Mouse (Mus musculus) left cerebral cortex, postnatal 36 days (tissue): Measurements from ENCODE around the gene Olfr1218. TPM values are rescaled to one million over a fixed set of nuclear protein-coding genes. Genes with fewer than 3 reads are reported as not detected.
"Not testable (repeated sequence)": the region's sequence is repeated elsewhere in the genome, so short reads cannot be mapped to it uniquely, and the experiment has no call there.

ENCODE experiments used
- DNase-seq, 2 experiments: peaks; one replicate each; pipeline ENCODE4 v3.0.0; 2021 to 2022; ENCODE audit warnings: low spot score in 2 of 2, mixed read lengths in 1 of 2
- intact Hi-C: fragments of 180-260 bp; cut with DNase I; formaldehyde crosslinking; loops from one replicate; pipeline ENCODE4 v1.15.1; 2025
- total RNA-seq, 2 experiments: library from RNA; stranded (reverse); gene quantifications; 2 replicates each; pipeline ENCODE4 v1.2.3; 2021

The Olfr1218 gene
- not detected for total RNA-seq

DNA sequence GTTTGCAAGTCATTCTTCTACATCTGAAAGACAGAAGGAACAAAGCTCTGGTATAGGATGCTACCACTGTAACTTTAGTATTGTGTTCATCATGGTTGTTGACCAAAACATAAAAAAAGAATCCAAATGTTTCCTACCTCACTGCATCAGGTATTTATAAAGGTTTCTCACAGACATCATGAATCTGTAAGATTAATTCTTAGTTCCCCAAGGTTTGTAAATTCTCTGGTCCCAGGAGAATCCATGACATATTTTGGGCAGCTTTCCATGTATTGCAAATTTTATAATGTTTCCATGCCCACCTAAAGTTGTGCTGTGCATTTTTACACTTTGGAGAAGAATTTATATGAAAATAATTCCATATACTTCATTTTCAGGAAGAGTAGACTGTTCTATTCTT lies at the start of gene Olfr1218:
Olfr1218 (minus strand) TSS at position 101 of the 400 bp plus-strand sequence.
- intact Hi-C loops = no loop called here

DNA sequence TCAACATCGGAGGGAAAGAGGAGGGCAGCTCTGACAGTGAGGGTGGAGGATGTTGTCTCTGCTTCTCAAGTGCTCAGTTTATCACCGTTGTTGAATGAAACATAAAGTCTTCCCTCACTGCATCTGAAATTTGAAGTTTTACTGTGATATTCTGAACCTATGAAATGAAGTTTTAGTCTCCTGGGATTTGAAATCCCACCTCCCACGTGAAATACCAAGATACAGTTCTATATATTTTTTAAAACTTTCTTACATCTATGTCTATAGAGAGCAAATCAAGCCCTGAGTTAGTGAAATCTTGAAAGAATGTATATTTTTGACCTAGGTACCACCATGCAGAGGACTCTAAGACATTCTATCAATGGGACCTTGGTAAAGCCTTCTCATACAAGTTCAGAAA lies 45.7 kb upstream of the Olfr1218 start, which contains the start of gene Olfr1220:
Olfr1220 (minus strand) TSS at position 101 of the 400 bp plus-strand sequence.
- intact Hi-C loops = no loop called here
- DNase-seq = no peak

More for the DNA sequence above, at the start of gene Olfr1218:
- no peak for DNase-seq

DNA sequence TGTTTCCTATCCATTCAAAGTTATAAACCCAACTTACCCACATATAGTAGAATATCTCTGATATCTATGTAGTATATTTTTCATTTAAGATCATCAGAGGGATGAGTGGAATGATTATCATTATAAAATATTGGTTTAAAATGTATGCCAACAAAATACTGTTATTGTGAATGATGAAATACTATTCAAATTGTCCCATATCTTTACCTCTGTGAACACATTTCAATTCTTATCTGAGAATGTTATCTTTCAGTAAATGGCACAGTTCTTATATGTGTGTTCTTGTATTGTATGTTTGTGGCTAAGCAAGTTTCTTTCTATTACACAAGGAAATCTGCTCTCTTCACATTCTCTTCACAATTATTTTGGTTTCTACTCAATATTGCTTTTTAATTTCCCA lies 44.7 kb upstream of the Olfr1218 start:
- intact Hi-C loops = no loop called here
- no peak for DNase-seq

DNA sequence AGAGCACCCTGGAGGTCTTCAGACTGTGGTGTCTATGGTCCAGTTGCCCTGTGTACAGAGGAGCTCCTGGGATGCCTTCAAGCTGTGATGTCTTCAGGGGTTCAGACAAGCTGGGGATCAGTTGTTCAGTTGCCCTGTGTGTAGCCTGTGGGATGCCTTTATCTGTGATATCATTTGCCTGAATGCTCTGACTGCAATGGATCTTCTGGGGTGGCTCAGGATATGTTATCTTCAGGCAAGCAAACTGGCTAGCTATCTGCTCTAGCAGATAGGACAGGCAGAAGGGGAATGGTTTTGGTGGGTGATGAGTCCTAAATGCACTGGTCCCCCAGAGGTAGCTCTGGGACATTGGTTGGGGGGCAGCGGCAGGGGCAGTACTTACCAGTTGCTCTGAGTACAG lies 32.9 kb upstream of the Olfr1218 start:
- intact Hi-C loops = no loop called here
- DNase-seq = no peak

DNA sequence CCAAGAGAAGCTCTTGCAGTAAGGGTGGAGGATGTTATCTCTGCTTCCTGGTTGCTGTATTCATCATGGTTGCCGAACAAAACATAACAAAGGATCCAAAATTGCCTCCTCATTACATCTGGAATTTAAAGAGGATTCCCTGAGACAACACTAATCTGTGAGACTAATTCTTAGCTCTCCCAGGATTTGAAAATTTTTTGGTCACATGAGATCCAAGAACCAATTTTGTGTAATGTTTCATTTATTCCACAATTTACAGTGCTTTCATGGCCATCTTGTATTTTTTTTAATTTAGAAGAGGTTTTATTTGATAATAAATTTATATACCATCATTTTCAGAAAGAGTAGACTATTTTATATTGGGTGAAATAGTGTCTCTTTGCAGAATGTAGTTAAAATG lies 22.4 kb upstream of the Olfr1218 start, which contains the start of gene Olfr1219:
Olfr1219 (minus strand) TSS at position 101 of the 400 bp plus-strand sequence.
- no peak for DNase-seq
- intact Hi-C loops = no loop called here

DNA sequence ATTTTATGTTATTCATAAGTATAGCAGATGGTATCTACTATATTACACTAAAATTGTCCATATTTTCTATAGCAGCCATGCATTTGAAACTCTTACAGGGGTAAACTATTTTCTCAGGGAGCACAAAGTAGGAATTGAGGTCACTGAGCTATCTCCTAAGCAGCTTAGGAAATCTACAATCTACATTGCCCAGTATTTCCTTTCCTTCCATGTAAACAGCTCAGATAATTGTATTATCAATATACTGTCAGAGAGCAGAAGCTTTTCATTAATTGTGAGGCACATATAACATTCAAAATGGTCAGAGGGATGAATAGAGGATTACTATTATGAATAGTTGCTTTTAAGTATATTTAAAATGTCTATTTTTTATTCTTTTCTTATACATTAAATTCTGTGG lies 20.5 kb upstream of the Olfr1218 start:
- intact Hi-C loops = no loop called here

DNA sequence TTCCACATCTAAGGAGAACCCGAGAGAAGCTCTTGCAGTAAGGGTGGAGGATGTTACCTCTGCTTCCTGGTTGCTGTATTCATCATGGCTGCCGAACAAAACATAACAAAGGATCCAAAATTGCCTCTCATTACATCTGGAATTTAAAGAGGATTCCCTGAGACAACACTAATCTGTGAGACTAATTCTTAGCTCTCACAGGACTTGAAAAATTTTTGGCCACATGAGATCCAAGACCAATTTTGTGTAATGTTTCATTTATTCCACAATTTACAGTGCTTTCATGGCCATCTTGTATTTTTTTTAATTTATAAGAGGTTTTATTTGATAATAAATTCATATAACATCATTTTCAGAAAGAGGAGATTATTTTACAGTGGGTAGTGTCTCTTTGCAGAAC lies 29.0 kb downstream of the Olfr1218 start, which contains the start of gene Olfr1217:
Olfr1217 (minus strand) TSS at position 101 of the 400 bp plus-strand sequence.
- intact Hi-C loops = no loop called here
- DNase-seq = no peak

More for the DNA sequence above, 20.5 kb upstream of the Olfr1218 start:
- DNase-seq = no peak

DNA sequence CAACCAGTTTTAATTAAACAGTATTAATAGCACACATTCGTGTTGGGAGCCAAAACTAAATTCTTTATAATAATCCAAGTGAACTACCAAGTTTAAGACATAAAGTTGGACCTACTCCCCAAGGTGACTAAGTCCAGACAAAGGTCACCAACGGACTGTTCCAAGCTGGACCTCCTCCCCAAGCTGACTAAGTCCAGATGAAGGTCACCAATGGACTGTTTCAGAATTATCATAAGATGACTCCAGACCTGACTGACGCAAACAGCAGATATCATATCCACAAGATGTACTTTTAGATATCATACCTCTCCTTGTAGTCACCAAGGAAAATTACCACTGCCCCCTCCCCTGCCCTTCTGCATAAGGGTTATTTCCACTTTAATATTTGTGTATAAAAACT lies 39.6 kb downstream of the Olfr1218 start:
- DNase-seq, intact Hi-C loops: not testable (repeated sequence)

DNA sequence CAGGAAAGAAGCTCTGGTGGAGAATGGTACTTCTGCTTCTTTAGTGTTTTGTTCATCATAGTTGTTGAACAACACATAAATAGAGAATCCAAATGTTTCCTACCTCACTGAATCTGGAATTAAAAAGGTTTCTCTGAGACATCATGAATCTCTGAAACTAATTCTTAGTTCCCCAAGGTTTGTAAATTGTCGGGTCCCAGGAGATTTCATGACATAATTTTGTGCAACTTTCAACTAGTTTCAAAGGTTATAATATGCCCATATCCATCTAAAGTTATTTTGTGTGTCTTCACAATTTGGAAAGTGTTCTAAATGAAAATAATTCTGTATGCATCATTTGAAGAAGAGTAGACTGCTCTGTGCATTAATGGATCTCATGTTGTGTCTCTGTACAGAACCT lies 42.7 kb downstream of the Olfr1218 start, which contains the start of gene Olfr1216:
Olfr1216 (minus strand) TSS at position 101 of the 400 bp plus-strand sequence.
- intact Hi-C loops = no loop called here

DNA sequence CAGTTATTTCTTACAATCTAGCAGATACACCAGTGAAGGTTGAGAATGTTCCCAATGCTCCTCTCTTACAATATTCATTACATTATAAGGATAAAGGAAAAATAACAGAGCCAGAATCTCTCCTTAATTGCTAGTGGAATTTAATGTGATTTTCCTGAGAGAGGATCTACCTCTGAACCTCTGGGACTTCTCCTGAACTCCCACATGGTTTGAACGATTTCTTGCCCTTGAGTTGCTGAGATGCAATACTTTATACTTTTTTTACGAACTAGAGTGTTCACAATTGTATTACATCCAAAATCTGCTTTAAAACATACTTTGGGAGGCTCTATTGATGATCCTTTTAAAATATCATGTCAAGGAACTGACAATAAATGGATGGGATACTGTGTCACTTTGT lies 54.1 kb downstream of the Olfr1218 start, which contains the start of gene Olfr1215:
Olfr1215 (minus strand) TSS at position 101 of the 400 bp plus-strand sequence.
- intact Hi-C loops = no loop called here
- no peak for DNase-seq

More for the DNA sequence above, 42.7 kb downstream of the Olfr1218 start, which contains the start of gene Olfr1216:
- no peak for DNase-seq

Other genes with a start within 250 kb of the Olfr1218 start
- gene Olfr1202, start 246.7 kb downstream of the Olfr1218 start, total RNA-seq = not detected
- not detected for gene Olfr1205, start 231.4 kb downstream of the Olfr1218 start, total RNA-seq
- gene Olfr1204, start 211.9 kb downstream of the Olfr1218 start, total RNA-seq = not detected
- not detected for gene Olfr1206, start 198.0 kb downstream of the Olfr1218 start, total RNA-seq
- not detected for gene Olfr1208, start 158.9 kb downstream of the Olfr1218 start, total RNA-seq
- not detected for gene Olfr1209, start 146.0 kb downstream of the Olfr1218 start, total RNA-seq
- gene Olfr1211, start 123.1 kb downstream of the Olfr1218 start, total RNA-seq = not detected
- gene Olfr1212, start 107.2 kb downstream of the Olfr1218 start, total RNA-seq = not detected
- gene Gm13762, start 80.9 kb downstream of the Olfr1218 start, total RNA-seq = not detected
- gene Olfr1214, start 68.5 kb downstream of the Olfr1218 start, total RNA-seq = not detected
- not detected for gene Olfr1215, start 54.2 kb downstream of the Olfr1218 start, total RNA-seq
- not detected for gene Olfr1216, start 42.8 kb downstream of the Olfr1218 start, total RNA-seq
- not detected for gene Olfr1217, start 29.1 kb downstream of the Olfr1218 start, total RNA-seq
- not detected for gene Olfr1219, start 22.3 kb upstream of the Olfr1218 start, total RNA-seq
- gene Olfr1220, start 45.6 kb upstream of the Olfr1218 start, total RNA-seq = not detected
- not detected for gene Olfr1221, start 56.1 kb upstream of the Olfr1218 start, total RNA-seq
- not detected for gene Olfr1222, start 71.9 kb upstream of the Olfr1218 start, total RNA-seq
- gene Olfr1223, start 90.4 kb upstream of the Olfr1218 start, total RNA-seq = not detected
- gene Olfr1224-ps1, start 102.9 kb upstream of the Olfr1218 start, total RNA-seq = not detected
- gene Olfr1225, start 113.5 kb upstream of the Olfr1218 start, total RNA-seq = not detected
- not detected for gene Olfr1226, start 138.9 kb upstream of the Olfr1218 start, total RNA-seq
- gene Olfr1228, start 192.9 kb upstream of the Olfr1218 start, total RNA-seq = not detected
- not detected for gene Olfr1229, start 226.8 kb upstream of the Olfr1218 start, total RNA-seq
- not detected for gene Olfr1230, start 236.1 kb upstream of the Olfr1218 start, total RNA-seq
- not detected for gene Olfr1231, start 245.9 kb upstream of the Olfr1218 start, total RNA-seq